Mouse (Mus musculus) embryonic facial prominence, embryonic 14.5 days (tissue): Measurements from ENCODE around the gene Rap1a. TPM values are rescaled to one million over a fixed set of nuclear protein-coding genes. Genes with fewer than 3 reads are reported as not detected.

Source experiments
- ATAC-seq: fragments of 200-750 bp; cut with Nextera tagmentation; 2 replicates; pipeline ENCODE4 v1.8.0; 2017; ENCODE audit warnings: low read depth, moderate number of reproducible peaks, moderate TSS enrichment
- DNase-seq: peaks from one replicate; pipeline ENCODE4 v3.0.0-alpha.2; 2015; ENCODE audit warnings: low spot score
- H3K27ac ChIP-seq: fragments of 300-500 bp; sonication (generic); replicated peaks from 2 replicates; pipeline ENCODE4 v1.5.1; 2014; ENCODE audit warnings: low read depth, mild to moderate bottlenecking, low read length, moderate library complexity
- H3K27me3 ChIP-seq: fragments of 300-500 bp; sonication (generic); replicated peaks from 2 replicates; pipeline ENCODE4 v1.6.1; 2014; ENCODE audit warnings: low read length; ENCODE audit not compliant: control insufficient read depth, insufficient read depth
- H3K36me3 ChIP-seq: fragments of 300-500 bp; sonication (generic); 2 replicates; pipeline ENCODE4 v1.6.1; 2014; ENCODE audit warnings: low read length, mixed read lengths; ENCODE audit not compliant: control insufficient read depth, insufficient read depth
- H3K4me1 ChIP-seq: fragments of 300-500 bp; sonication (generic); 2 replicates; pipeline ENCODE4 v1.6.1; 2014; ENCODE audit warnings: antibody characterized with exemption, low read length; ENCODE audit not compliant: control insufficient read depth, insufficient read depth
- H3K4me2 ChIP-seq: fragments of 300-500 bp; sonication (generic); 2 replicates; pipeline ENCODE4 v1.6.1; 2014; ENCODE audit warnings: low read depth, mild to moderate bottlenecking, low read length, moderate library complexity, mixed read lengths
- H3K4me3 ChIP-seq: fragments of 300-500 bp; sonication (generic); 2 replicates; pipeline ENCODE4 v1.5.1; 2014; ENCODE audit warnings: low read depth, mild to moderate bottlenecking, low read length
- H3K9ac ChIP-seq: fragments of 300-500 bp; sonication (generic); 2 replicates; pipeline ENCODE4 v1.6.1; 2014; ENCODE audit warnings: low read depth, mild to moderate bottlenecking, low read length, moderate library complexity, mixed read lengths
- H3K9me3 ChIP-seq: fragments of 300-500 bp; sonication (generic); 2 replicates; pipeline ENCODE4 v1.6.1; 2016; ENCODE audit warnings: low read length; ENCODE audit not compliant: control insufficient read depth
- WGBS: fragments of 180-500 bp; shearing (Covaris S2); extraction: QIAGEN DNeasy Blood & Tissue Kit; methylation state at CpG from one replicate; pipeline ENCODE4 v1.1.7; 2014; 5-methylcytosine and 5-hydroxymethylcytosine counted together
- polyA plus RNA-seq: library from polyadenylated mRNA; unstranded; fragments of >200 nt; fragmentation: Nextera tagmentation; extraction: Ambion mirVana; gene quantifications from 2 replicates; pipeline ENCODE4 v1.2.1, GENCODE M21; 2014

The Rap1a gene
- polyA plus RNA-seq, 1 experiment from 2014 or later = 92.9 TPM

- no peaks in the 10 kb centered on the region for H3K27me3 ChIP-seq
- H3K9me3 ChIP-seq = no peaks in the 10 kb centered on the region
- H3K36me3 ChIP-seq = no peaks in the 10 kb centered on the region
- H3K4me2 ChIP-seq = no peak overlapping the region
- ATAC-seq (no peak), DNase-seq (no peak)
- H3K4me1 ChIP-seq = no peaks in the 10 kb centered on the region
- no peak overlapping the region for H3K9ac ChIP-seq
- no peak overlapping the region for H3K27ac ChIP-seq
- no peak overlapping the region for H3K4me3 ChIP-seq
- 90% methylated on average over 2 of the region's 2 CpGs for WGBS
Measured at GRCm38 (mm10) chr3:105811146-105811545, 10.0 kb upstream of the Rap1a start.

- H3K4me3 ChIP-seq = no peak overlapping the region
- no peaks in the 10 kb centered on the region for H3K36me3 ChIP-seq
- DNase-seq (no peak), ATAC-seq (no peak)
- WGBS = 72% methylated on average over 14 of the region's 14 CpGs
- H3K4me1 ChIP-seq = no peaks in the 10 kb centered on the region
- no peak overlapping the region for H3K27ac ChIP-seq
- no peak overlapping the region for H3K4me2 ChIP-seq
- no peaks in the 10 kb centered on the region for H3K27me3 ChIP-seq
- H3K9me3 ChIP-seq = no peaks in the 10 kb centered on the region
- no peak overlapping the region for H3K9ac ChIP-seq
Measured at GRCm38 (mm10) chr3:105808179-105809037, 7.3 kb upstream of the Rap1a start.

- Histone ChIP-seq H3K4me3 (no peak overlapping the region), H3K4me1 (no peaks in the 10 kb centered on the region), H3K36me3 (no peaks in the 10 kb centered on the region), H3K9ac (no peak overlapping the region), H3K4me2 (no peak overlapping the region), H3K27ac (no peak overlapping the region), H3K9me3 (no peaks in the 10 kb centered on the region), H3K27me3 (no peaks in the 10 kb centered on the region)
- DNase-seq (no peak), ATAC-seq (no peak)
- WGBS = 83% methylated on average over 1 of the region's 1 CpGs
Measured at GRCm38 (mm10) chr3:105807672-105808071, 6.5 kb upstream of the Rap1a start.

- no peaks in the 10 kb centered on the region for H3K9me3 ChIP-seq
- 47% methylated on average over 11 of the region's 11 CpGs for WGBS
- H3K27me3 ChIP-seq = no peaks in the 10 kb centered on the region
- DNase-seq (no peak), ATAC-seq (no peak)
- H3K4me2 ChIP-seq = no peak overlapping the region
- H3K36me3 ChIP-seq = no peaks in the 10 kb centered on the region
- no peak overlapping the region for H3K4me3 ChIP-seq
- H3K4me1 ChIP-seq = no peaks in the 10 kb centered on the region
- no peak overlapping the region for H3K27ac ChIP-seq
- H3K9ac ChIP-seq = no peak overlapping the region
Measured at GRCm38 (mm10) chr3:105806519-105807249, 5.5 kb upstream of the Rap1a start.

GRCm38 (mm10) chr3:105803600-105803999, 2.5 kb upstream of the Rap1a start:
- no peak overlapping the region for H3K4me3 ChIP-seq
- no peaks in the 10 kb centered on the region for H3K9me3 ChIP-seq
- no peaks in the 10 kb centered on the region for H3K27me3 ChIP-seq
- no peak overlapping the region for H3K4me2 ChIP-seq
- no peak for ATAC-seq
- 80% methylated on average over 11 of the region's 11 CpGs for whole genome bisulfite sequencing
- peaks cover 9% of the 10 kb centered on the region; the same call in 1 of the 2 replicates for H3K4me1 ChIP-seq
- H3K27ac ChIP-seq = no peak overlapping the region
- H3K36me3 ChIP-seq = no peaks in the 10 kb centered on the region
- DNase-seq = no peak
- no peak overlapping the region for H3K9ac ChIP-seq

GRCm38 (mm10) chr3:105800675-105801190, 403 bp downstream of the Rap1a start:
- peak overlapping the region; percentile 87 for H3K27ac ChIP-seq
- WGBS = 0% methylated on average over 26 of the region's 59 CpGs
- ATAC-seq (peak; percentile 78), DNase-seq (peak; percentile 37)
- peak overlapping the region; percentile 90 for H3K4me2 ChIP-seq
- peak overlapping the region; percentile 91 for H3K9ac ChIP-seq
- H3K4me3 ChIP-seq = peak overlapping the region; percentile 79
- no peaks in the 10 kb centered on the region for H3K9me3 ChIP-seq
- H3K4me1 ChIP-seq = peaks cover 9% of the 10 kb centered on the region; the same call in 1 of the 2 replicates
- no peaks in the 10 kb centered on the region for H3K27me3 ChIP-seq
- no peaks in the 10 kb centered on the region for H3K36me3 ChIP-seq

GRCm38 (mm10) chr3:105800156-105800674, 921 bp downstream of the Rap1a start:
- peak overlapping the region; percentile 87 for H3K27ac ChIP-seq
- DNase-seq = no peak
- H3K4me3 ChIP-seq = peak overlapping the region; percentile 79
- H3K36me3 ChIP-seq = no peaks in the 10 kb centered on the region
- H3K4me2 ChIP-seq = peak overlapping the region; percentile 90
- under 1% methylated on average over 12 of the region's 12 CpGs for WGBS
- H3K4me1 ChIP-seq = peaks cover 11% of the 10 kb centered on the region; the same call in 1 of the 2 replicates
- ATAC-seq = no peak
- no peaks in the 10 kb centered on the region for H3K9me3 ChIP-seq
- H3K9ac ChIP-seq = peak overlapping the region; percentile 91
- H3K27me3 ChIP-seq = no peaks in the 10 kb centered on the region

GRCm38 (mm10) chr3:105799375-105799774, 1.8 kb downstream of the Rap1a start:
- no peak overlapping the region for H3K27ac ChIP-seq
- ATAC-seq (no peak), DNase-seq (no peak)
- H3K4me2 ChIP-seq = peak overlapping the region; percentile 90
- H3K9ac ChIP-seq = no peak overlapping the region
- no peaks in the 10 kb centered on the region for H3K27me3 ChIP-seq
- peaks cover 12% of the 10 kb centered on the region; the same call in 1 of the 2 replicates for H3K4me1 ChIP-seq
- WGBS = 64% methylated on average over 4 of the region's 4 CpGs
- H3K9me3 ChIP-seq = no peaks in the 10 kb centered on the region
- H3K36me3 ChIP-seq = no peaks in the 10 kb centered on the region
- no peak overlapping the region for H3K4me3 ChIP-seq
